Mouse (Mus musculus) large intestine, adult 2 months (tissue): ENCODE measurements around the gene Isoc2b. TPM values are rescaled to one million over a fixed set of nuclear protein-coding genes. Genes with fewer than 3 reads are reported as not detected.
"Not testable (repeated sequence)": the region's sequence is repeated elsewhere in the genome, so short reads cannot be mapped to it uniquely, and the experiment has no call there.

ENCODE experiments used
- DNase-seq: peaks from one replicate; pipeline ENCODE4 v3.0.0-alpha.2; 2012; ENCODE audit warnings: low read depth, low spot score
- WGBS: fragments of 180-500 bp; shearing (Covaris S2); methylation state at CpG from one replicate; pipeline ENCODE4 v1.1.7; 2018; 5-methylcytosine and 5-hydroxymethylcytosine counted together
- polyA plus RNA-seq: library from polyadenylated mRNA; depleted of rRNA; stranded (reverse); fragments of >200 nt; gene quantifications from 2 replicates; pipeline ENCODE4 v1.2.3, GENCODE M21; 2012

The Isoc2b gene
- polyA plus RNA-seq, 1 experiment = 27.2 TPM

DNA sequence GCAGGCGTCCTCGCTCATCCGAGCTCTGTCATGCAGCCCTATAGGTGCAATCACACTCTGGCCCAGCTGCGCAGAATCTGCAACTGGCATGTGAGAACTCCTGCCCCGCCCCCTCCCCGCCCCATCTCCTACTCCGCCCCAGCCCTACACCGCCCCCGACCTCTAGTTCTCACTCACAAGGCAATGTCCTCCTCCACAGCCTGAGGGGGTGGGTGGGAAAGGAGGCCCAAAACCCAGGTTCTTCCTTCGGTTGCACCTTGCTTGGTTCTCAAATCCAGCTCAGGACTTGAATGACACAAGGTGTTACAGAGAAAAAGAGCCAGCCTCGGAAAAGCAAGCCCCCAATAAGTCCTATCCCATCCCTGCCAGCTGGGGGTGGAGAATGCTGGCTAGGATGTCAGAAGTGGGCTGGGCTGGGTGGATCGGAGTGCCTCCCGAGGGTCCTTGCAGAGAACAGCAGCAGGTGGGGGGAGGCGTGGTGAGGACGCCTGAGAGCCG lies 27.4 kb downstream of the Isoc2b start:
- no peak for DNase-seq
- WGBS = under 1% methylated on average over 16 of the region's 16 CpGs

DNA sequence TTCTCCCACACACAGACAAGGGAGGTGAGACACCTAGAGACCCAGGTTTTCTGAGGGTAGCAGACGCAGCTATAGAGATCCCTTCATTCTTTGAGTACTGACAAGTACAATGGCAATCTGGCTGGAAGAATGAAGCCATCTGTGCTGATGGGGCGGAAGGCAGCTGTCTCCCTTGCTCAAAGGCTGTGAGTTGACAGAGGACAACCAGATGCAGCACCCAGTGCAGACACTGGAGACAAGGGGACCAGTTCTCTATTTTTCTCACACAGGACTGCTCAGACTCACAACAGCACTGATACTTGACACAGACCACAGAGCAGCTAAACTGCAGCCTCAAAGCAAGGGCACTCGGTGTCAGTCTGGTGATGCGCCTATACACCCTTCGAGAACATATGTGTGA lies 28.0 kb downstream of the Isoc2b start:
- 58% methylated on average over 5 of the region's 5 CpGs for WGBS
- DNase-seq = no peak

DNA sequence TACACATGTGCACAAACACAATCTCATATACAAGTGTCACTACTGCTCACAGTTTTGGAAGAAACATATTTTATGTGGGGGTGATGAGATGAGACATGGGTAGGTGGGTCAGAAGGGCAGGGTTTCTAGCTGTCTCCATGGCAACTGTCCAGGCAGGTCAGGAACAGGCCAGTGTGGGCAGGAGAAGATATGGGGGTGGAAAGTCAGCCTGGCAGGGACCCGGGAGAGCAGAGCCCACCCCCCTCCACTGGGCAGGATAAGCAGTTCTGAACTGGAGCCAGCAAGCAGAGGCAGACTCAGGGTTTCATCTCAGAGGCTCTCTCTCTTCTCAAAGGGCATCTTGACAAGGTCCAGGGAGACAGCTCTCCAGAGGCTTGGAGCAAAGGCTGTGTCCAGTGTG lies 32.4 kb downstream of the Isoc2b start:
- DNase-seq = no peak

DNA sequence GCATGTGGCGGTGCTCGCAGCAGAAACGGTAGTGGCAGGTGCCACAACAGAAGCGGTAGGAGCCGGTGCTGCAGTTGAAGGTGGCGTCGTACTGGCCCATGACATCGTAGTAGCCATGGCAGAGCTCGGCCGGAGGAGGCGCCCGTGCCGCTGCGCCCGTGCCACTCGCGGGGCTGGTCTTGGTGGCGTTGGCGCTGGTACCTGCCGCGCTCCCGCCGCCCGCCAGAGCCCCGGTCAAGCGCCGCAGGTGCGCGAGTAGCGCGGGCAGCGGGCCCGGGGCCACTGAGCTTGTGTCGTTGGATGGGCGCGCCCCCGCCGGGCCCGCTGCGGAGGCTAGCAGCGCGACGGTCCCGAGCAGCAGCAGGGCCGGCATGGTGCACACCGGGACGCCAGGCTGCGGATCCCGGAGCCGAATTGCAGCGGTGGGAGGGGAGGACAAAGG lies 33.7 kb downstream of the Isoc2b start:
- under 1% methylated on average over 51 of the region's 51 CpGs for WGBS
- no peak for DNase-seq

More for the DNA sequence above, 32.4 kb downstream of the Isoc2b start:
- 9% methylated on average over 1 of the region's 1 CpGs for WGBS

DNA sequence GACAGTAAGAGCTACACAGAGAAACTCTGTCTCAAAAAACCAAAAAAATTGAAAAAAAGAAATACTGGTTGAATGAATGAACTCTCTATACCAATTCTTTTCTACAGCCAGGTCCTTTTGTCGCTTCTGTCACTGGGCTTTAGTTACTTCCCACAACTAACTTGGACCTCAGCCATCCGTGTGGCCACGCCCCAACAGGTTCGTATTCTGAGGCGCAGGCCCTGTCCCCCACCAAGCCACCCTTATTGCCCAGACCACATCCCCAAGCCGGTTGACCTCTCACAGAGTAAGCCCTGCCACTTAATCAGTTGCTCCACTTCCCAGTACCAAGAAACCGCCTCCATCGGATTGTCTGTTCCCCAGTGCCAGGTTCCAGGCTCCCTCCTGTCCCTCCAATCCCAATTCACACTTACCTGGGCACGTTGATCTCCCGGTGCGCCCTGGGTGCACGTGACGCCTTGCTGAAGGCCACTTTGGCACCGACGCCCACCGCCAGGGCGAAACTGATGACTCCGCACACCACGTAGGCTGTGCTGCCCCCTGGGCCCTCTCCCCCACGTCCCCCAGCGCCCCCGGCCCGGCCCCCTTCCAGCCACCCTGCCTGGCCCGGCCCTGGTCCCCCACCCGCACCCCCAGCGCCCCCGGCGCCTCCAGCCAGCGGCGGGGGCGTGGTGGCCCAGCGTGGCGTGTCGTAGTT lies 34.3 kb downstream of the Isoc2b start:
- WGBS = 2% methylated on average over 34 of the region's 34 CpGs
- DNase-seq = no peak

DNA sequence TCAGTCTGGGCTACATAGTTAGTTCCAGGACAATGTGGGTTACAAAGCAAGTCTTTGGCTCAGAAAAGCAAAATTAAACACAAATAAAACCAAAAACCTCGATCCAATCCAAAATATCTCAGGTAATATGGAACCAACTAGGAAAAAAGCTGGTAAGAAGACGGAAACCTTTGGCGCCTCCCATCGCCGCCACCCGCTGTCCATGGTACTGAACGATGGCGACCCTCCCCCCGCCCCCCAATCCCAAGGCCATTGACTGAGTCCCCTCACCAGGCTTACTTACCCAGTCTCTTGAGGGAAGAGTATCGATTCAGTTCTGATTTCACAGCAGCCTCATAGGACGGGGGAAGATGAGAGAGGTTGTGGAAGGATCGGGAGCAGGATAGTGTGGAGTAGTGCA lies 39.6 kb downstream of the Isoc2b start:
- DNase-seq = no peak
- 27% methylated on average over 12 of the region's 12 CpGs for WGBS

DNA sequence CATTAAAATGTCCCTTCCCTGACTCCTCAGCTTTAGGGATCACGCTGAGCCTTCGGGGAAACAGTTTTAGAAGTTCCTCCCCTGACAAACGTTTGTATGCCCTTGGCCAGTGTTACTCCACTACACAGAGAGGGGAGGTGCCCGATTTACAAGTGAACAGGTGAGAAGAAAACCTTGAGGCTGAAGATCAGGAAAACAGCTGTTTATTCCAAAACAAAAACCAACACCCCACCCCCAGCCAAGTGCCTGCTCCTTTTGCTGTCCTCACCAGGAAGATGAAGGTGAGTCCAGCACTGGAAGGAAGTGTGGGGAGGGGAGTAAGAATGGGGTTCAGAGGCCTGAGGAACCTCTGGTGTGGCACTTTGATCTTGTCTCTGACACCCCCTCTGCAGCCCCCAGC lies 44.7 kb downstream of the Isoc2b start:
- DNase-seq = no peak
- WGBS = 41% methylated on average over 4 of the region's 4 CpGs

DNA sequence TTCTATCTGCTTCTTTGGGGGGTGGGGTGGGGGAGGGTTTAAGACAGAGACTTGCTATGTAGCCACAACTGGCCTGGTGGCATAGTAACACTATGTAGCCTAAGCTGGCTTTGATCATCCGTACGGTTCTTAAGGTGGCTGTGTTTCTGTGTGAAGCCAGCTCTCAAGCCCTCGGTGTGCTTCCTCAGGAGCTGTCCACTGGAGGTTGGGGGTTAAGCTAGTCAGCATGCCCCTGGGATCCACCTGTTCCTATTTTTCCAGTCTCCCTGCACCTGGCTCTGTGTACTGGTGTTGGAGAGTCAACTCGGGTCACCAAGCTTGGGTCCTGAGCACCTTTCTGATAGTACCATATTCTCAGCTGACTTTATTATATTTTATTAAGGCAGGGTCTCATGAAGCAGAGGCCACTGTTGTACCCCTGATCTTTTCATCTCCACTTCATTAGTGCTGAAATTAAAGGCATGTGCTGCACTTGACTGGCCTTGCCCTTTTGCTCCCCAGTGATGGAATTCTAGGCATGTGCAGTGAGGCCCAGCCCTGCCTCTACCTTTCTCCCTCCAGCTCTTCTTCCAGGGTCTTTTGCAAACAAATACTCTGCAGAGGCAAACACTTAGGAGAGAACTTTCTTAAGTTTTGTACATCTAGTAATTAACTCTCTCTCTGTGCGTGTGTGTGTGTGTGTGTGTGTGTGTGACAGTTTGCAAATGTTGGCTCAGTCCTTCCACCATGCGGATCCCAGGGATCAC lies 47.7 kb downstream of the Isoc2b start:
- 66% methylated on average over 6 of the region's 6 CpGs for WGBS
- DNase-seq = no peak

DNA sequence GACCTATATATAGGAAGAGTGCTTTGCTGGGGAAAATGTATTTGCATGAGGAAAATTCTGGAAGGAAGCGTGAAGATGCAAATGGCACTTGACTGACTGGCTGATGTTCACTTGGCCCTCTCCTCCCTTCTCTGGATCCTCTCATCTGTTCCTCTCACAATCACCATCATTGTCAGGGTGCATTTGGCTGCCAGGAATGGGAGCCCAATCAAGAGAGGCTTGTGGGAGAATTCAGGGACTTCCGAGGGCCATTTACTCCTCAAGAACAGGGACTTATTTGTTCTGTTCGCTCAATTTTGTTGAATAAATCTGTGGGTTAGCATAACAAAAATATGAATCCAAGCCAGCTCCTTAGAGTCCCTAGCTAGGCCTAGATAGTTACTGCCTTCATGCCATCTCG lies 48.4 kb downstream of the Isoc2b start:
- no peak for DNase-seq
- 78% methylated on average over 4 of the region's 4 CpGs for WGBS

DNA sequence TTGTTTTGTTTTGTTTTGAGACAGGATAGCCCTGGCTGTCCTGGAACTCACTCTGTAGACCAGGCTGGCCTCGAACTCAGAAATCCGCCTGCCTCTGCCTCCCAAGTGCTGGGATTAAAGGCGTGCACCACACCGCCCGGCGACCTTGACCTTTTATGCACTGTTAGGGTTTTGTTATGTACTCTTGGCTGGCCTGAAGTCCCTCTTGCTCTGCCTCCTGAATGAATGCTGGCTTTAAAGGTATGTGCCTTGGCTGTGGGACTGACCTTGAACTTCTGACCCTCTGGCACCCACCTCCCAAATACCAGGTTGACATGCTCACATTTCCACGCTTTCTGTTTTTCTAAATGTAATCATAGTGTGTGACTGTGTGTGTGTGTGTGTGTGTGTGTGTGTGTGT lies 49.1 kb downstream of the Isoc2b start:
- 85% methylated on average over 7 of the region's 7 CpGs for WGBS
- not testable (repeated sequence) for DNase-seq

DNA sequence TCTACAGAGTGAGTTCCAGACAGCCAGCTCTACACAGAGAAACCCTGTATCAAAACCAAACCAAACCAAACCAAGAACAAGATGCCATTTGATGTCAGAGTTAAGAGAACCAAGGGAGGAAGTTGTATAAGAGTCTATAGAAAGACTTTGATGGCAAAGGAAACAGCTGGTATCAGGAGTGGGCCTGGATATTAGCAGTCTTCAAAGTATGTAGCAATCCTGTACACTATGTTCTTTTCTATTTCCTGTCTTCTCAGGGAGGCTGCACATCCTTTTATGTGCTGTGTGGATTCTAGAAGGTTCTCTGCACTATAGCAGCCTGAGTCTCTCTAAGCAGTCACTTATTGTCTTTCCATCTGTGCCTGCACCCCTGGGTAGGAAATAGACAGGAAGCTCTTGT lies 53.5 kb downstream of the Isoc2b start:
- DNase-seq = no peak

DNA sequence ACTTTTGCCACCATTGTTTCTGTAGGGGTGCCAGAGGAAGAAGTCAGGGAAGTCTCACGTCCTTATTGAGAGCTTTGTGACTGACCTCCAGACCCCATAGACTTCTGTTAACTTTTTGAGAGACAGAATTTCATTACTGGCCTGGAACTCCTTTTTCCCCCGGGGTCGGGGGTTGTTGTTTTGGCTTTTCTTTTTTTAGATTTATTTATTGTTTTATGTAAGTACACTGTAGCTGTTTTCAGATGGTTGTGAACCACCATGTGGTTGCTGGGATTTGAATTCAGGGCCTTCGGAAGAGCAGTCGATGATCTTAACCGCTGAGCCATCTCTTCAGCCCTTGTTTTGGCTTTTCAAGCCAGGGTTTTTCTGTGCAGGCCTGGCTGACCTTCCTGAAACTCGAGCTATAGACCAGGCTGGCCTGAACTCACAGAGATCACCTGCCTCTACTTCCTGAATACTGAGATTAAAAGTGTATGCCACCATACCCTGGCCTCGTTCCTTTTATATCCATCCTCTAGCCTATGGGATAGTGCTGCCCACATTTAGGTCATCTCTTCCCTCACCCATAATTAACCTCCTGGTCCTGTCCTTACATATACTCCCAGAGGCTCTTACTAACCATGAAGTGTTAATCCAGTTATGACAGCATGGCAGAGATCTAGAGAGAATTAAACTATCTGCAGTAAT lies 56.8 kb downstream of the Isoc2b start:
- no peak for DNase-seq
- 9% methylated on average over 8 of the region's 8 CpGs for WGBS

DNA sequence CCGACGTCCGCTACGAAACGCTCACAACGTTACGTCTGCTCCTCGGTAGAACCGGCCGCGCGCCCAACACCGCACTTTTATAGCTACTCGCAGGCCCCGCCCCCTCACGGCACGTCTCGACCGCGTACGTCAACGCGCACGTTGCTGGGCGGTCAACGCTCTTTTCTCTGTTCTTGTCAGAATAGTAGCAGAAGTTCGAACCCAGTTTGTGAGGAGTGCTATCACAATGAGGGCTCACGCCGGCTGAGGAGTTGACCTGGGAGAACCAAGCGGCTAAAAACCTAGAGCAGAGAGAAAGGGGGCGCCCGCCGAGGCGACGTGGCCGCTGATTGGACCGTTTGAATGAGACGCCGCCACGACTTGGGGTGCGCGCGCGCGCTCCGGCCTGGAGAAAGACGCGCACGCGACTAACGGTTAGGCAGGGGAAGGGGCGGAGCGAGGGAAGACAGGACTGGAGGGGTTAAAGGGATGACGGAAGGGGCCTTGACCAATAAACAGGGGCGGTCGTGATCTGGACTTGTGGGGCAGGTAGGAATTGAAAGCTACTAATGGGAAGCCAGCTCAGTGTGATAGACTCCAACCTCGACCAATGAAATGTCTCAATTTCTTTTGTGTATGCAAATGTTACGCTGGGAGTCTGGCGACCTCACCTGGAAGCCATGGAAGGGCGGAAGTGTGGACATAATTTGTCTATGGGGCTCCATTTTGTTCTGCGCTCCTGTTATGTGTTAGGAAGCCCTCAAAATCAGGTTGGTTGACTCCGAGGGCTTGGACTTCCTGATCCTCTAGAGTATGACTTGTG lies 57.6 kb downstream of the Isoc2b start, which contains the start of gene Ube2s:
Ube2s (minus strand) TSS at position 288 of the 802 bp plus-strand sequence.
- WGBS = under 1% methylated on average over 62 of the region's 62 CpGs
- peak; percentile 99 for DNase-seq

DNA sequence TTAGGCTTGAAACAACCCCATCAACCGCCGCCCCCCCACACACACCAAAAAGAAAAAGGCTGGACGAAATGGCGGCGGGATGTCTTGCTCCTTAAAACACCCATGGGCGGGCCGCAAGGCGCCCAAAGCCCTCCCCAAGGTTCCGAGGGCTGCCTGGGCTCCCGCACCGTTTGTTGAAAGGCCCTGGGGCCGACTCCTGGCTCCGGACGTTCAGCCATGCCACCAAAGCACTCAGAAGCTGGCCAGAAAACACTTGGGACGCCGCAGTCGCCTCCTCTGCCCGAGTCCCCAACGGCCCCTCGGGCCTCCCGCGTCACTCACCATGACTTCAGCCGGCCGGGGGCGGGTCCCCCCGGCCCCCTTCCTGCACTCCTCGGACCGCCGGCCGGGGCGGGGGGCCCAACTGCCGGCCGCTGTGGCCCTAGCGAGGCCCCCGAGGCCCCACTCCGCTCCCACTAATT lies 58.2 kb downstream of the Isoc2b start:
- under 1% methylated on average over 31 of the region's 36 CpGs for WGBS
- no peak for DNase-seq

DNA sequence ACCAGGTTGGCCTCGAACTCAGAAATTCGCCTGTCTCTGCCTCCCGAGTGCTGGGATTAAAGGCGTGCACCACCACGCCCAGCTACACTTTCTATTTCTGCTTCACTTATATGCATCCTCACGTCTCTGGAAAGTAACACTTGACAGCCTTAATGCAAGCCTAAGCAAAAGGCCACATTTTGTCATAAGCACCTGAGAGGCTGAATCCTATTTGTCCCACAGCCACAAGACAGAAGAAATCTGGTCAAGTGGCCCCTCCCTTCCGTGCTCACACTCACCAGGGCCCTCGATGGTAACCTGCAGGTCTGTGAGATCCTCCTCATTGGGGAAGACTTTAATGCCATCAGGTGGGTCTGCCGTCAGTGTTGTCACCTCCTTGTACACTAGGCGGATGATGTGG lies 58.9 kb downstream of the Isoc2b start:
- WGBS = 18% methylated on average over 10 of the region's 10 CpGs
- DNase-seq = not testable (repeated sequence)

DNA sequence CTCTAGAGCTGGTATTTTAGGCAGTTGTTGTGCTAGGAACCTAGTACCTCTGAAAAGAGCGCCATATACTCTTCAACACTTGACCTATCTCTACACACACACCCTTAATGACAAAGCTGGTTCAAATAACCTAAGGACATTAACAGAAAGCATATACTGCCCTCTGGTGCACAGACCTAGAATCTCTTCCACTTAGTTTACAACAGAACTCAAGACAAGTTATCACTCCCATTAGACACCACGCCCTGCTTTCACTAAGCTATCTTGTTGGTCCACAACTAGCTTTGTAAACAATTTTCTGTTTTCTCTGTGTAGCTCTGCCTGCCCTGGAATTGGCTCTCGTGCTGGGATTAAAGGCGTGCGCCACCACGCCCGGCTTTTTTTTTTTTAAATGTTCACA lies 63.3 kb downstream of the Isoc2b start:
- WGBS = 64% methylated on average over 7 of the region's 7 CpGs
- DNase-seq = no peak

DNA sequence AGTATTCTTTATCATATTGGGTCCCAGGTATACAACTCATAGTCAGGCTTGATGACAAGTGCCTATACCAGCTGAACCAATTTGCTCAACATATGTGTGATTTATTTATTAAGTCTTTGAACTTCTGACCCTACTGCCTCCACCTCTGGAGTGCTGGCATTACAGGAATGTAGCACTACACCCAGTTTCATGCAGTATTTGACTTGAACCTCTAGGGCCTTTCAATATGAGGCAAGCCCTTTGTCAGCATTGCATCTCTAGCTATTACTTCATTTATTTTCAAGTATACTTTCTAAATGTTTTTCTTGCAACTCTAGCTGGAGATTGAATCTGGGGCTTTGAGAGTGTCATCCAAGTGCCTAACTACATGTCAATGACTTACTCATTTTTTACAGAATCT lies 67.8 kb downstream of the Isoc2b start:
- DNase-seq = no peak

DNA sequence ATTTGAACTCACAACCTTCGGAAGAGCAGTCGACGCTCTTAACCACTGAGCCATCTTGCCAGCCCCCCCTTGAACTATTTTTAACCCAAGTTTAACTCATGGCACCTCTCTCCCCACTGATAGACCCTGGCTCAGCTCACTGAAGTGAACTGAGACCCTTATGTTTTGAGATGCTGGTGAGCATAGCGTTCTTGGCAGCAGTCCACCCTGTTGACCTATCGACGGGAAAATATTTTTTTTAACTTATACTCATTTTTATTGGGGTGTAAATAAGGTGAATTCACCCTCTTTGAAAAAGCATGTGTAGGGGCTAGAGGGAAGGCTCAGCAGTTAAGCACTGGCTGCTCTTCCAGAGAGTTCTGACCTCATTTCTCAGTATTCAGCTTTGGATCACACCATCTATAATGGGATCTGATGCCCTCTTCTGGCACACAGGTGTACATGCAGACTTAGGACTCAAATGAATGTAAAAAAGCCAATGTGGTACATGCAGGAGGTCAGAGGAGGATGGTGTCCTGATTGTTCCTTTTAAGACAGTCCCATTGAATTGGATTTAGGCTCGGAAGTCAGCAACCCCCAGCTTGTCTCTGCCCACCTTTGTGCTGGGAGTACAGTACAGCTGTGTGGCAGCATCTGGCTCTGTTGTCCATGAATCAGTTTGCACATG lies 74.2 kb downstream of the Isoc2b start:
- 62% methylated on average over 7 of the region's 7 CpGs for WGBS
- DNase-seq = no peak
